8 mouse cellular contexts compared by ENCODE assay signal in genomic region chr13:69485326-69485725, GRCm38 (mm10). TPM values are rescaled to one million over a fixed set of nuclear protein-coding genes. Genes with fewer than 3 reads are reported as not detected.
DNase-seq lines count a peak whose midpoint lies in the region; ATAC-seq and TF ChIP-seq lines count a peak whose summit lies in the region.

No protein-coding gene starts in this region.

- H3K36me3 ChIP-seq in heart, postnatal 0 days (replicated peaks; ENCODE audit: control insufficient read depth, insufficient read depth, low read length) = no peaks in the 10 kb centered on the region
- no peaks in the 10 kb centered on the region for H3K36me3 ChIP-seq in heart, embryonic 12.5 days
- no peaks in the 10 kb centered on the region for H3K36me3 ChIP-seq in E14TG2a.4 (ENCODE audit: insufficient read depth, low read length)
- no peaks in the 10 kb centered on the region for H3K36me3 ChIP-seq in kidney, postnatal 0 days (ENCODE audit: insufficient read depth, low read length)

- DNase-seq in heart, postnatal 0 days (ENCODE audit: low spot score) = peak; percentile 65
- peak; percentile 64 for DNase-seq in brain, embryonic 14.5 days (ENCODE audit: low read depth)
- DNase-seq in kidney, postnatal 0 days (ENCODE audit: low spot score) = peak; percentile 69
- peak; percentile 28 for DNase-seq in skeletal muscle tissue, adult 2 months (ENCODE audit: low read depth, low spot score)
- DNase-seq in c-Kit-positive CD71-positive TER-119-positive erythroid progenitor cells, embryonic 14.5 days (ENCODE audit: low spot score) = no peak
- DNase-seq in ovary, postnatal 14 days (ENCODE audit: low spot score) = no peak

- ATAC-seq in heart, postnatal 0 days (ENCODE audit: insufficient read depth, low read depth) = no peak
- no peak for ATAC-seq in heart, embryonic 12.5 days (ENCODE audit: insufficient number of reproducible peaks, low FRiP score)
- ATAC-seq in kidney, postnatal 0 days (replicated peaks; ENCODE audit: low FRiP score, low read depth) = no peak

- peaks cover 26% of the 10 kb centered on the region for H3K4me1 ChIP-seq in heart, postnatal 0 days (ENCODE audit: control insufficient read depth, insufficient read depth)
- H3K4me1 ChIP-seq in heart, embryonic 12.5 days (replicated peaks) = peaks cover 31% of the 10 kb centered on the region
- peaks cover 27% of the 10 kb centered on the region for H3K4me1 ChIP-seq in E14TG2a.4 (replicated peaks; ENCODE audit: low read depth, low read length)
- H3K4me1 ChIP-seq in kidney, postnatal 0 days (replicated peaks; ENCODE audit: insufficient read depth, low read length) = peaks cover 7% of the 10 kb centered on the region

- H3K9ac ChIP-seq in heart, postnatal 0 days (replicated peaks; ENCODE audit: low read depth, low read length) = no peak overlapping the region
- H3K9ac ChIP-seq in heart, embryonic 12.5 days = no peak overlapping the region
- H3K9ac ChIP-seq in kidney, postnatal 0 days (ENCODE audit: low read depth, low read length) = no peak overlapping the region

- H3K27me3 ChIP-seq in heart, postnatal 0 days (ENCODE audit: control insufficient read depth, insufficient read depth, low read length) = peaks cover 21% of the 10 kb centered on the region; the same call in 1 of the 2 replicates
- H3K27me3 ChIP-seq in heart, embryonic 12.5 days (replicated peaks) = peaks cover 42% of the 10 kb centered on the region
- H3K27me3 ChIP-seq in E14TG2a.4 (ENCODE audit: insufficient read depth, low read length) = peaks cover 69% of the 10 kb centered on the region
- peaks cover 20% of the 10 kb centered on the region for H3K27me3 ChIP-seq in kidney, postnatal 0 days (ENCODE audit: insufficient read depth, low read length)

- no peak for TF ChIP-seq POLR2A in brain, embryonic 14.5 days (IDR thresholded peaks at IDR 0.05; ENCODE audit: borderline replicate concordance, extremely low read depth, insufficient read depth, insufficient read length, poor library complexity, severe bottlenecking)

- no peak overlapping the region for H3K4me2 ChIP-seq in heart, postnatal 0 days (ENCODE audit: low read depth, low read length)
- H3K4me2 ChIP-seq in heart, embryonic 12.5 days = no peak overlapping the region
- H3K4me2 ChIP-seq in kidney, postnatal 0 days (ENCODE audit: low read length) = no peak overlapping the region

- peak; percentile 82 for TF ChIP-seq CTCF in heart, postnatal 0 days (IDR thresholded peaks at IDR 0.05; ENCODE audit: low read depth)
- TF ChIP-seq CTCF in E14TG2a.4 (conservative IDR thresholded peaks at IDR 0.05; ENCODE audit: low read length) = peak; percentile 32
- peak; percentile 68; the same call in 1 of the 2 replicates for TF ChIP-seq CTCF in brain, embryonic 14.5 days (IDR thresholded peaks at IDR 0.05; ENCODE audit: borderline replicate concordance, extremely low read depth, insufficient read depth, insufficient read length)
- peak; percentile 76 for TF ChIP-seq CTCF in kidney, postnatal 0 days (IDR thresholded peaks at IDR 0.05; ENCODE audit: low read depth)

- H3K9me3 ChIP-seq in heart, postnatal 0 days (replicated peaks; ENCODE audit: control insufficient read depth, low read length) = no peaks in the 10 kb centered on the region
- H3K9me3 ChIP-seq in heart, embryonic 12.5 days (replicated peaks) = no peaks in the 10 kb centered on the region
- H3K9me3 ChIP-seq in E14TG2a.4 (ENCODE audit: low read length) = no peaks in the 10 kb centered on the region
- no peaks in the 10 kb centered on the region for H3K9me3 ChIP-seq in kidney, postnatal 0 days (replicated peaks; ENCODE audit: low read length)

- no peak overlapping the region for H3K27ac ChIP-seq in heart, postnatal 0 days (ENCODE audit: low read depth)
- H3K27ac ChIP-seq in heart, embryonic 12.5 days (ENCODE audit: poor library complexity, severe bottlenecking) = no peak overlapping the region
- H3K27ac ChIP-seq in kidney, postnatal 0 days = no peak overlapping the region

- no peak overlapping the region for H3K4me3 ChIP-seq in heart, postnatal 0 days (ENCODE audit: low read depth, low read length)
- H3K4me3 ChIP-seq in heart, embryonic 12.5 days = no peak overlapping the region
- no peak overlapping the region for H3K4me3 ChIP-seq in E14TG2a.4 (replicated peaks; ENCODE audit: low read length)
- no peak overlapping the region for H3K4me3 ChIP-seq in kidney, postnatal 0 days (replicated peaks; ENCODE audit: low read depth, low read length)

- 10% methylated on average over 6 of the region's 6 CpGs for WGBS in heart, postnatal 0 days
- WGBS in heart, embryonic 12.5 days = 20% methylated on average over 6 of the region's 6 CpGs
- 10% methylated on average over 6 of the region's 6 CpGs for WGBS in kidney, postnatal 0 days

- no peak for TF ChIP-seq EP300 in heart, postnatal 0 days (IDR thresholded peaks at IDR 0.05; ENCODE audit: low read depth)

RNA-seq across cellular contexts. Expression of gene Nsun2, which starts 48.2 kb away (rescaled TPM):
- total RNA-seq in heart, postnatal 0 days (2014; rRNA removed; ENCODE audit: low replicate concordance) = 21.7 and 21.8 TPM in 2 replicates
- polyA plus RNA-seq in heart, postnatal 0 days (2015; fragmentation: Nextera tagmentation; extraction: Ambion mirVana) = 34.2 and 34.3 TPM in 2 replicates
- 77.9 and 81.6 TPM in 2 replicates for polyA plus RNA-seq in heart, embryonic 12.5 days (2016; fragmentation: Nextera tagmentation; extraction: Ambion mirVana)
- 79.8 and 85.4 TPM in 2 replicates for polyA plus RNA-seq in brain, embryonic 14.5 days (2012; rRNA removed)
- 82.0 and 86.6 TPM in 2 replicates for polyA plus RNA-seq in kidney, postnatal 0 days (2015; fragmentation: Nextera tagmentation; extraction: Ambion mirVana)

RNA-seq across cellular contexts. Expression of gene Tent4a, which starts 49.1 kb away (rescaled TPM):
- total RNA-seq in heart, postnatal 0 days (2014; rRNA removed; ENCODE audit: low replicate concordance) = 6.5 and 10.6 TPM in 2 replicates
- 1.6 and 1.9 TPM in 2 replicates for polyA plus RNA-seq in heart, postnatal 0 days (2015; fragmentation: Nextera tagmentation; extraction: Ambion mirVana)
- 3.9 and 4.0 TPM in 2 replicates for polyA plus RNA-seq in heart, embryonic 12.5 days (2016; fragmentation: Nextera tagmentation; extraction: Ambion mirVana)
- polyA plus RNA-seq in brain, embryonic 14.5 days (2012; rRNA removed) = 28.7 and 34.5 TPM in 2 replicates
- polyA plus RNA-seq in kidney, postnatal 0 days (2015; fragmentation: Nextera tagmentation; extraction: Ambion mirVana) = 4.7 and 5.0 TPM in 2 replicates

Comparison
In these comparisons a context has a peak if more than half of its experiments do, and no peak if none do; other contexts are left out.
1. DNase-seq: peak in heart, postnatal 0 days (single experiment), brain, embryonic 14.5 days (single experiment), kidney, postnatal 0 days (single experiment) and skeletal muscle tissue, adult 2 months (single experiment); none in c-Kit-positive CD71-positive TER-119-positive erythroid progenitor cells, embryonic 14.5 days (single experiment) and ovary, postnatal 14 days (single experiment).
2. CTCF ChIP-seq: peak in every context shown above with its lines; median percentile 82 in heart, postnatal 0 days; 76 in kidney, postnatal 0 days; 68 in brain, embryonic 14.5 days; 32 in E14TG2a.4.